Mouse (Mus musculus): Measurements from ENCODE around the gene Asl. TPM values are rescaled to one million over a fixed set of nuclear protein-coding genes. Genes with fewer than 3 reads are reported as not detected.

Asl gene
- polyA plus RNA-seq, 1 experiment from 2014 or later, result 26.1 TPM

- Histone ChIP-seq H3K27me3 (ENCODE audit: control insufficient read depth, insufficient read depth, low read depth, low read length) (no peaks in the 10 kb centered on the region), H3K27ac (ENCODE audit: low read length) (no peak overlapping the region), H3K4me1 (replicated peaks; ENCODE audit: control insufficient read depth, insufficient read depth, low read length) (no peaks in the 10 kb centered on the region), H3K4me3 (ENCODE audit: low read length) (no peak overlapping the region), H3K36me3 (ENCODE audit: control insufficient read depth, insufficient read depth, low read length) (peaks cover 13% of the 10 kb centered on the region), H3K9me3 (ENCODE audit: control insufficient read depth, low read length) (no peaks in the 10 kb centered on the region), H3K4me2 (ENCODE audit: low read depth, low read length) (no peak overlapping the region), H3K9ac (ENCODE audit: low read length) (no peak overlapping the region)
- WGBS, result 61% methylated on average over 15 of the region's 15 CpGs
- ATAC-seq (ENCODE audit: low read depth), result no peak; the same call in 1 of the 2 replicates
Measured at GRCm38 (mm10) chr5:130048786-130049520, 19.9 kb upstream of the Asl start.

DNA sequence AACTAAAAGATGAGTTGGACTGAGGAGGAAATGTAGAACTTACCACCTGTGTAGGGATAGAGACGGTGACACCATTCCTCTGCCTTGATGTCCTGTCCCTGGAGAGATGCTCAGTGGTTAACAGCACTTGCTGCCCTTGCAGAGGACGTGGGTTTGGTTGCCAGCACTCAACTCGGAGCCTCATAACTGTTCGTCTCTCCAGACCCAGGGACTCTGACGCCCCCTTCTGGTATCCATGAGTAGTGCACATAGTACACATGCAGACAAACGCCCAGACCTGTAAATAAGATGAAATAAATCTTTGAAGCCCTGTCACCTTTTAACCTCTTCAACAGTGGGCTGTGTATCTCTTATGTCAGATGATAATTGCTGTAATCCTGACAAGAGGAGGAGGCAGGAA is 18.0 kb upstream of the Asl start:
- no peak overlapping the region for H3K4me2 ChIP-seq (ENCODE audit: low read depth, low read length)

GRCm38 (mm10) chr5:130046589-130046988 is 17.5 kb upstream of the Asl start:
- H3K36me3 ChIP-seq (ENCODE audit: control insufficient read depth, insufficient read depth, low read length), result peaks cover 17% of the 10 kb centered on the region
- no peaks in the 10 kb centered on the region for H3K27me3 ChIP-seq (ENCODE audit: control insufficient read depth, insufficient read depth, low read depth, low read length)
- H3K27ac ChIP-seq (ENCODE audit: low read length), result no peak overlapping the region
- no peaks in the 10 kb centered on the region for H3K4me1 ChIP-seq (replicated peaks; ENCODE audit: control insufficient read depth, insufficient read depth, low read length)
- no peaks in the 10 kb centered on the region for H3K9me3 ChIP-seq (ENCODE audit: control insufficient read depth, low read length)
- no peak overlapping the region for H3K4me3 ChIP-seq (ENCODE audit: low read length)
- no peak for ATAC-seq (ENCODE audit: low read depth)
- 87% methylated on average over 10 of the region's 10 CpGs for WGBS
- no peak overlapping the region for H3K4me2 ChIP-seq (ENCODE audit: low read depth, low read length)
- H3K9ac ChIP-seq (ENCODE audit: low read length), result no peak overlapping the region

More for the DNA sequence above, 18.0 kb upstream of the Asl start:
- H3K36me3 ChIP-seq (ENCODE audit: control insufficient read depth, insufficient read depth, low read length), result peaks cover 17% of the 10 kb centered on the region
- WGBS, result 75% methylated on average over 6 of the region's 6 CpGs
- no peaks in the 10 kb centered on the region for H3K4me1 ChIP-seq (replicated peaks; ENCODE audit: control insufficient read depth, insufficient read depth, low read length)
- no peak overlapping the region for H3K9ac ChIP-seq (ENCODE audit: low read length)
- no peaks in the 10 kb centered on the region for H3K27me3 ChIP-seq (ENCODE audit: control insufficient read depth, insufficient read depth, low read depth, low read length)
- ATAC-seq (ENCODE audit: low read depth), result no peak
- H3K27ac ChIP-seq (ENCODE audit: low read length), result no peak overlapping the region
- H3K9me3 ChIP-seq (ENCODE audit: control insufficient read depth, low read length), result no peaks in the 10 kb centered on the region
- no peak overlapping the region for H3K4me3 ChIP-seq (ENCODE audit: low read length)

- 82% methylated on average over 7 of the region's 7 CpGs for WGBS
- Histone ChIP-seq H3K9me3 (ENCODE audit: control insufficient read depth, low read length) (no peaks in the 10 kb centered on the region), H3K27me3 (ENCODE audit: control insufficient read depth, insufficient read depth, low read depth, low read length) (no peaks in the 10 kb centered on the region), H3K4me3 (ENCODE audit: low read length) (no peak overlapping the region), H3K9ac (ENCODE audit: low read length) (no peak overlapping the region), H3K4me2 (ENCODE audit: low read depth, low read length) (no peak overlapping the region), H3K27ac (ENCODE audit: low read length) (no peak overlapping the region), H3K36me3 (ENCODE audit: control insufficient read depth, insufficient read depth, low read length) (peaks cover 17% of the 10 kb centered on the region), H3K4me1 (replicated peaks; ENCODE audit: control insufficient read depth, insufficient read depth, low read length) (no peaks in the 10 kb centered on the region)
- no peak for ATAC-seq (ENCODE audit: low read depth)
Measured at GRCm38 (mm10) chr5:130046100-130046499, 17.1 kb upstream of the Asl start.

DNA sequence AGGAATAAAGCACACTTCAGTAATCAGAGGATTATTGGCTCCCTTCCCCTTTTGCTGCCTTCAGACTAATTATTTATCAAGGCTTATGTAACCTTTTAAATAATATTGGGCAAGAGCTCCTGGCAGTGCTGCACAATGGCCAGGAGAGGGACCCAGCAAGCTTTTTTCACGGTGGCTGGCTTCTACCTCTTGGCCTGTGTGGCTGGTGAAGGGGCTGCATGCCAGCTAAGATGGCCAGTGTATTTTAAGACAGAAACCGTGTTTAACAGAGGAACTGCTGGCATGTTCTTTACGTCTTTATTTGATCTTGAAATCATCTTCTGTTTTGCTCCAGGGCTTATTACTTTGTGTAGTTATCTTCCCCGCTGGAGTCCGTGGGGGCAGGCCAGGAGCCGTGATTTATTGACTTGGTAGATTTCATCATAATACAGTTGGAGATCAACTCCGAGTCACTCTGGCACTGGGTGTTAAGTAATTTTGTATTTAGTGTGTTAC is 15.2 kb upstream of the Asl start:
- WGBS, result 57% methylated on average over 7 of the region's 7 CpGs
- Histone ChIP-seq H3K4me1 (replicated peaks; ENCODE audit: control insufficient read depth, insufficient read depth, low read length) (no peaks in the 10 kb centered on the region), H3K36me3 (ENCODE audit: control insufficient read depth, insufficient read depth, low read length) (peaks cover 23% of the 10 kb centered on the region), H3K4me3 (ENCODE audit: low read length) (no peak overlapping the region), H3K9ac (ENCODE audit: low read length) (no peak overlapping the region), H3K27me3 (ENCODE audit: control insufficient read depth, insufficient read depth, low read depth, low read length) (no peaks in the 10 kb centered on the region), H3K4me2 (ENCODE audit: low read depth, low read length) (no peak overlapping the region), H3K9me3 (ENCODE audit: control insufficient read depth, low read length) (no peaks in the 10 kb centered on the region), H3K27ac (ENCODE audit: low read length) (no peak overlapping the region)
- no peak for ATAC-seq (ENCODE audit: low read depth)

DNA sequence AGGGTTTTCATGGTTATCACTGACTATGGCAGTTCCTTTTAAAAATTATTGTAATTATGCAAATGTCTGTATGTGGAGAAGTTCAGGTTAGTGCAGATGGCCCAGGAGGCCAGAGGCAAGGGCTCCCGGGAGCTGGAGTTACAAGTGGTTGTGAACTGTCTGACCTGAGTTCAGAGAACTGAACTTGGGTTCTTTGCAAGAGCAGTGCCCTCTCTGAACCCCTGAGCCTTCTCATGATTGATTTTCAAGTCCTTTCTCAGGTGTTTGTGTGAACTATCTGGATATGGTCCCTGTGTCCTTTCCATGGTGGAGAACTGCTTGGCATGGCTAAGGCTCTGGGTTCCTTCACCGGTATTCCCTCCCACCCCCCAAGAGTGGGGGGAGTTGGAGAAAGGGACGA is 14.7 kb upstream of the Asl start:
- H3K4me2 ChIP-seq (ENCODE audit: low read depth, low read length), result no peak overlapping the region
- no peak overlapping the region for H3K9ac ChIP-seq (ENCODE audit: low read length)
- H3K4me3 ChIP-seq (ENCODE audit: low read length), result no peak overlapping the region
- WGBS, result 88% methylated on average over 3 of the region's 3 CpGs
- H3K27me3 ChIP-seq (ENCODE audit: control insufficient read depth, insufficient read depth, low read depth, low read length), result no peaks in the 10 kb centered on the region
- peaks cover 23% of the 10 kb centered on the region for H3K36me3 ChIP-seq (ENCODE audit: control insufficient read depth, insufficient read depth, low read length)
- no peaks in the 10 kb centered on the region for H3K9me3 ChIP-seq (ENCODE audit: control insufficient read depth, low read length)
- H3K4me1 ChIP-seq (replicated peaks; ENCODE audit: control insufficient read depth, insufficient read depth, low read length), result no peaks in the 10 kb centered on the region
- no peak for ATAC-seq (ENCODE audit: low read depth)
- H3K27ac ChIP-seq (ENCODE audit: low read length), result no peak overlapping the region

- ATAC-seq (ENCODE audit: low read depth), result no peak
- Histone ChIP-seq H3K4me2 (ENCODE audit: low read depth, low read length) (no peak overlapping the region), H3K27me3 (ENCODE audit: control insufficient read depth, insufficient read depth, low read depth, low read length) (no peaks in the 10 kb centered on the region), H3K27ac (ENCODE audit: low read length) (no peak overlapping the region), H3K9me3 (ENCODE audit: control insufficient read depth, low read length) (no peaks in the 10 kb centered on the region), H3K36me3 (ENCODE audit: control insufficient read depth, insufficient read depth, low read length) (peaks cover 14% of the 10 kb centered on the region), H3K4me3 (ENCODE audit: low read length) (no peak overlapping the region), H3K4me1 (replicated peaks; ENCODE audit: control insufficient read depth, insufficient read depth, low read length) (no peaks in the 10 kb centered on the region), H3K9ac (ENCODE audit: low read length) (no peak overlapping the region)
- 73% methylated on average over 4 of the region's 4 CpGs for WGBS
Measured at GRCm38 (mm10) chr5:130041262-130041661, 12.2 kb upstream of the Asl start.

- no peak overlapping the region for H3K4me3 ChIP-seq (ENCODE audit: low read length)
- H3K4me2 ChIP-seq (ENCODE audit: low read depth, low read length), result no peak overlapping the region
- H3K27ac ChIP-seq (ENCODE audit: low read length), result no peak overlapping the region
- peaks cover 14% of the 10 kb centered on the region for H3K36me3 ChIP-seq (ENCODE audit: control insufficient read depth, insufficient read depth, low read length)
- WGBS, result 89% methylated on average over 4 of the region's 4 CpGs
- no peak overlapping the region for H3K9ac ChIP-seq (ENCODE audit: low read length)
- no peak for ATAC-seq (ENCODE audit: low read depth)
- no peaks in the 10 kb centered on the region for H3K4me1 ChIP-seq (replicated peaks; ENCODE audit: control insufficient read depth, insufficient read depth, low read length)
- no peaks in the 10 kb centered on the region for H3K27me3 ChIP-seq (ENCODE audit: control insufficient read depth, insufficient read depth, low read depth, low read length)
- no peaks in the 10 kb centered on the region for H3K9me3 ChIP-seq (ENCODE audit: control insufficient read depth, low read length)
Measured at GRCm38 (mm10) chr5:130040797-130041196, 11.8 kb upstream of the Asl start.

- ATAC-seq (ENCODE audit: low read depth), result no peak
- Histone ChIP-seq H3K27ac (ENCODE audit: low read length) (no peak overlapping the region), H3K9ac (ENCODE audit: low read length) (no peak overlapping the region), H3K27me3 (ENCODE audit: control insufficient read depth, insufficient read depth, low read depth, low read length) (no peaks in the 10 kb centered on the region), H3K9me3 (ENCODE audit: control insufficient read depth, low read length) (no peaks in the 10 kb centered on the region), H3K4me2 (ENCODE audit: low read depth, low read length) (no peak overlapping the region), H3K4me1 (replicated peaks; ENCODE audit: control insufficient read depth, insufficient read depth, low read length) (no peaks in the 10 kb centered on the region), H3K4me3 (ENCODE audit: low read length) (no peak overlapping the region), H3K36me3 (ENCODE audit: control insufficient read depth, insufficient read depth, low read length) (peaks cover 14% of the 10 kb centered on the region)
- WGBS, result 62% methylated on average over 19 of the region's 19 CpGs
Measured at GRCm38 (mm10) chr5:130037752-130038455, 8.9 kb upstream of the Asl start.
